Mouse (Mus musculus): ENCODE results near the gene Pcnp.

DNA sequence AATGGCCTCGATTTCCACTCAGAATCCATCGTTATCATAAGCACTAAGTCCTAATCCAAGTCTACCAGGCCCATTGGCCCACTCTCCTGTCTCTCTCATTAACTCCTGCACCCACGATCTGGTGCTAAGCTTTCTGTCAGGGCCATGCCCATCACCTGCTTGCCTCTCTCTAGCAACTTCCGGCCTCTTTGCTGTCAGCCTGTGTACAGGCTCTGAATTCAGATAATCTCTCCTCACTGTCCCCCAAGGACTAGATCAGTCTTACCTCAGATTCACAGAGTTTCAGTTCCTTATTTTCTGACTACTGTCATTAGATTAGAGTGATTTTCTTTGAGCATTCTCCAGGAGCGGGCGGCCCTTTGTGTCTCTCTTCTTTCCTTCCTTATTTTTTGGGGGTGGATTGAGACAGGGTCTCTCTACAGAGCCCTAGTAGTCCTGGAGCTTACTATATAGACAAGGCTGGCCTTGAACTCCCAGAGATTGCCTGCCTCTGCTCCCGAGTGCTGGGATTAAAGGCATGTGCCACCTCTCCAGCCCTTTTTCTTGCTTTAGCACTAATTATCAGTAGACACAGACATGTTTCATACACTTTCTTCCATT, 32.6 kb upstream of the Pcnp start:
- TF ChIP-seq CTCF (IDR thresholded peaks at IDR 0.05; ENCODE audit: low read depth), result no peak
- TF ChIP-seq EP300 (IDR thresholded peaks at IDR 0.05; ENCODE audit: low read depth), result no peak

Measured in liver, postnatal 0 days (tissue).